Mouse (Mus musculus): ENCODE results near the gene Lrrc4. TPM values are rescaled to one million over a fixed set of nuclear protein-coding genes. Genes with fewer than 3 reads are reported as not detected.
A peak's percentile ranks its signal among the peaks of the same experiment; 100 is the strongest.

Lrrc4 gene
- polyA plus RNA-seq, 1 experiment from 2014 or later, result 0.56 TPM

- Histone ChIP-seq H3K9ac (ENCODE audit: low read depth, low read length) (peak overlapping the region; percentile 28; the same call in 1 of the 2 replicates), H3K4me1 (replicated peaks; ENCODE audit: control insufficient read depth, insufficient read depth, low read length) (peaks cover 18% of the 10 kb centered on the region), H3K27me3 (replicated peaks; ENCODE audit: control insufficient read depth, insufficient read depth, low read length) (peaks cover 45% of the 10 kb centered on the region), H3K27ac (ENCODE audit: low read depth, low read length) (no peak overlapping the region), H3K4me3 (ENCODE audit: low read depth, low read length) (peak overlapping the region; percentile 58), H3K9me3 (ENCODE audit: control insufficient read depth, low read length) (no peaks in the 10 kb centered on the region), H3K36me3 (ENCODE audit: control insufficient read depth, insufficient read depth, low read length) (0 out of 2 replicates have a peak, but pooled peaks cover 3% of the 10 kb centered on the region), H3K4me2 (peak overlapping the region; percentile 99)
- DNase-seq (ENCODE audit: low spot score) (peak; percentile 42), ATAC-seq (replicated peaks; ENCODE audit: low FRiP score) (peak; percentile 41; the same call in 1 of the 2 replicates)
- WGBS, result 2% methylated on average over 43 of the region's 43 CpGs
Measured at GRCm38 (mm10) chr6:28833380-28833822, 1.9 kb upstream of the Lrrc4 start.

DNA sequence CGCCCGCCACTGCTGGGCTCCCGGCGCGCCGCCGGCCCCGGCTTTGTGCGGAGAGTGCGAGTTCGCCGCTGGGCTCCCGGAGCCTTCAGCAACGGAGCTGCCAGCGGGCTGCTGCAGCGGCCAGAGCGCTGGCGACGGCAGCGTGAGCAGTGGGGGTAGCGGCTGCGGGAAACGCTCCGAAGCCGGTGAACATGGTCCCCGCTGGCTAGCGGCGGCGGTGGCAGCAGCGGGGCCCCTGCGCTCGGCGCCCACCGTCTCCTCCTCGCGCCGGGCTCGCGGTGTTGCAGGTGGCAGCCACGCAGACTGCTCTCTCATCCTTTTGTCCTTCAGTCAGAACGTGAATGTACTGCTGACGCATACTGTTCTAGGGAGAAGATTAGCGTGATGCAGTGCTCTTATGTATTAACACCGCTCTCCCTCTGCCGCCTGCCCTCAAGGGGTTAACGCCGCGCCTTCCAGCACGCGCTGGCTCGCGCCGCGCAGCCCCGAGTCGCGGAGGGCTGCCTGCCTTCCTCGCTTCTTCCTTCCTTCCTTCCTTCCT lies 1.3 kb upstream of the Lrrc4 start:
- peak overlapping the region; percentile 58 for H3K4me3 ChIP-seq (ENCODE audit: low read depth, low read length)
- peaks cover 18% of the 10 kb centered on the region for H3K4me1 ChIP-seq (replicated peaks; ENCODE audit: control insufficient read depth, insufficient read depth, low read length)
- H3K9ac ChIP-seq (ENCODE audit: low read depth, low read length), result peak overlapping the region; percentile 28
- peak; percentile 47 for ATAC-seq (replicated peaks; ENCODE audit: low FRiP score)
- H3K36me3 ChIP-seq (ENCODE audit: control insufficient read depth, insufficient read depth, low read length), result 0 out of 2 replicates have a peak, but pooled peaks cover 3% of the 10 kb centered on the region
- WGBS, result under 1% methylated on average over 57 of the region's 58 CpGs
- H3K27me3 ChIP-seq (replicated peaks; ENCODE audit: control insufficient read depth, insufficient read depth, low read length), result peaks cover 45% of the 10 kb centered on the region
- H3K9me3 ChIP-seq (ENCODE audit: control insufficient read depth, low read length), result no peaks in the 10 kb centered on the region
- no peak overlapping the region for H3K27ac ChIP-seq (ENCODE audit: low read depth, low read length)
- DNase-seq (ENCODE audit: low spot score), result peak; percentile 53
- peak overlapping the region; percentile 99 for H3K4me2 ChIP-seq

GRCm38 (mm10) chr6:28831854-28832750 lies 555 bp upstream of the Lrrc4 start:
- Histone ChIP-seq H3K9me3 (ENCODE audit: control insufficient read depth, low read length) (no peaks in the 10 kb centered on the region), H3K36me3 (ENCODE audit: control insufficient read depth, insufficient read depth, low read length) (0 out of 2 replicates have a peak, but pooled peaks cover 3% of the 10 kb centered on the region), H3K4me3 (ENCODE audit: low read depth, low read length) (peak overlapping the region; percentile 58), H3K4me1 (replicated peaks; ENCODE audit: control insufficient read depth, insufficient read depth, low read length) (peaks cover 18% of the 10 kb centered on the region), H3K9ac (ENCODE audit: low read depth, low read length) (peak overlapping the region; percentile 39), H3K27ac (ENCODE audit: low read depth, low read length) (no peak overlapping the region), H3K4me2 (peak overlapping the region; percentile 99), H3K27me3 (replicated peaks; ENCODE audit: control insufficient read depth, insufficient read depth, low read length) (peaks cover 45% of the 10 kb centered on the region)
- peak; percentile 63 for DNase-seq (ENCODE audit: low spot score)
- peak; percentile 42; the same call in 1 of the 2 replicates for ATAC-seq (replicated peaks; ENCODE audit: low FRiP score)
- WGBS, result 1% methylated on average over 75 of the region's 82 CpGs

DNA sequence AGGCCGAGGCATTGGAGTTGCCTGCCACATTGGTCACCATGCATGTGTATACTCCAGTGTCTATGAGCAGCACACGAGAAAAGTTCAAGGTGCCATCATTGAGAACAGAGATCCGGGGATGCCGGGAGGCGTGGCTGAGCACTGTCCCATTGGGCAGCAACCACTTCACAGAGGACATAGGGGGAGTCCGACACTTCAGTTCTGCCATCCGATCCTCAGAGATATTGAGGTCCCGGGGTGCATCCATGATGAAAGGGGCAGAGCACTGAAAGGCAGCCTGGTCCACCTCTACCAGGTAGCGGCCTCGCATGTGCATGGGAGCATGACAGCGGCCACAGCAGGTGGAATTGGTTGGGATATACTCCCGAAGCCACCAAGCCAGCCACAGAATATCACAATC lies 1.2 kb downstream of the Lrrc4 start:
- Histone ChIP-seq H3K9ac (ENCODE audit: low read depth, low read length) (no peak overlapping the region), H3K4me2 (no peak overlapping the region), H3K27ac (ENCODE audit: low read depth, low read length) (no peak overlapping the region), H3K36me3 (ENCODE audit: control insufficient read depth, insufficient read depth, low read length) (0 out of 2 replicates have a peak, but pooled peaks cover 3% of the 10 kb centered on the region), H3K27me3 (replicated peaks; ENCODE audit: control insufficient read depth, insufficient read depth, low read length) (peaks cover 45% of the 10 kb centered on the region), H3K4me3 (ENCODE audit: low read depth, low read length) (no peak overlapping the region), H3K9me3 (ENCODE audit: control insufficient read depth, low read length) (no peaks in the 10 kb centered on the region), H3K4me1 (replicated peaks; ENCODE audit: control insufficient read depth, insufficient read depth, low read length) (peaks cover 18% of the 10 kb centered on the region)
- WGBS, result 93% methylated on average over 12 of the region's 12 CpGs
- DNase-seq (ENCODE audit: low spot score) (no peak), ATAC-seq (replicated peaks; ENCODE audit: low FRiP score) (no peak)

DNA sequence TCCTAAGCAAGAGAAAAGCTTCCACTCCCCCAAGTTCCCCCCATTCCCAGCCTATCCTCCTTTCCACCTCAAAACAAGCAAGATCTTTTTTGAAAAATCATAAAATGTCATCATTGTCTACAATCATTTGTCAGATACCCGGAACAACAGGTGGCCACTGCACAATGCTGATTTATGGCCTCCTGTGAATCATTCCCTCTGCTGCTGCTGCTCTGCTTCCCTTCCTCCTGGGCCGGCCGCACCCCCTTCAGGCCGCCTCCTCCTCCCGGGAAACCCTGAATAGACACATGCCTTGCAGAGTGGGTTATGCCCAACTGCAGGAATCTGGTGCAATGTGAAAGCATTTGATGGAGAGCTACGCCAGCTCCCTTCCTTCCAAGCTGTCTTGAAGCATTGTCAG lies 3.0 kb downstream of the Lrrc4 start:
- Histone ChIP-seq H3K27me3 (replicated peaks; ENCODE audit: control insufficient read depth, insufficient read depth, low read length) (peaks cover 39% of the 10 kb centered on the region), H3K27ac (ENCODE audit: low read depth, low read length) (no peak overlapping the region), H3K4me1 (replicated peaks; ENCODE audit: control insufficient read depth, insufficient read depth, low read length) (peaks cover 14% of the 10 kb centered on the region), H3K9me3 (ENCODE audit: control insufficient read depth, low read length) (no peaks in the 10 kb centered on the region), H3K36me3 (ENCODE audit: control insufficient read depth, insufficient read depth, low read length) (0 out of 2 replicates have a peak, but pooled peaks cover 3% of the 10 kb centered on the region), H3K9ac (ENCODE audit: low read depth, low read length) (no peak overlapping the region), H3K4me3 (ENCODE audit: low read depth, low read length) (no peak overlapping the region), H3K4me2 (no peak overlapping the region)
- 66% methylated on average over 6 of the region's 6 CpGs for WGBS
- DNase-seq (ENCODE audit: low spot score), result no peak
- no peak for ATAC-seq (replicated peaks; ENCODE audit: low FRiP score)

DNA sequence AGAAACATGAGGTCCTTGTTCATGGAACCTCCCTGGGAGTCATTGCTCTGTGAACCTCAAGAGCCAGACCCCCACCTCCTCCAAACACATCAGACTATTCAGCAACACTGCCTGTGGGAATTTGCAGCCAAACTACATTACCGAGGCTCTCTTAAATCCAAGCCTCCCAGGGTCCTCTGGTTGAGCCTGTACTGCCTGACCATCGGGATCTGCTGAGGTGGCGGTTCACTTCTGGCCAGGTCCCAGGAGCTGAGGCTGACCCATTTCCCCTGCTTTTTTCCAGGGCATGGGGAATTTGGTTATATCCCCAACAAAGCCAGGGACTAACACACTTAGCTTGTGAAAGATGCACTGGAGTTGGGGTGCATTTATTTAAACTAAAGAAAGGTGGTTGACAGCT lies 4.0 kb downstream of the Lrrc4 start:
- Histone ChIP-seq H3K36me3 (ENCODE audit: control insufficient read depth, insufficient read depth, low read length) (0 out of 2 replicates have a peak, but pooled peaks cover 3% of the 10 kb centered on the region), H3K4me3 (ENCODE audit: low read depth, low read length) (no peak overlapping the region), H3K4me1 (replicated peaks; ENCODE audit: control insufficient read depth, insufficient read depth, low read length) (peaks cover 11% of the 10 kb centered on the region; the same call in 1 of the 2 replicates), H3K27ac (ENCODE audit: low read depth, low read length) (no peak overlapping the region), H3K4me2 (no peak overlapping the region), H3K9me3 (ENCODE audit: control insufficient read depth, low read length) (no peaks in the 10 kb centered on the region), H3K9ac (ENCODE audit: low read depth, low read length) (no peak overlapping the region), H3K27me3 (replicated peaks; ENCODE audit: control insufficient read depth, insufficient read depth, low read length) (peaks cover 30% of the 10 kb centered on the region)
- DNase-seq (ENCODE audit: low spot score) (no peak), ATAC-seq (replicated peaks; ENCODE audit: low FRiP score) (no peak)
- WGBS, result 67% methylated on average over 3 of the region's 3 CpGs

DNA sequence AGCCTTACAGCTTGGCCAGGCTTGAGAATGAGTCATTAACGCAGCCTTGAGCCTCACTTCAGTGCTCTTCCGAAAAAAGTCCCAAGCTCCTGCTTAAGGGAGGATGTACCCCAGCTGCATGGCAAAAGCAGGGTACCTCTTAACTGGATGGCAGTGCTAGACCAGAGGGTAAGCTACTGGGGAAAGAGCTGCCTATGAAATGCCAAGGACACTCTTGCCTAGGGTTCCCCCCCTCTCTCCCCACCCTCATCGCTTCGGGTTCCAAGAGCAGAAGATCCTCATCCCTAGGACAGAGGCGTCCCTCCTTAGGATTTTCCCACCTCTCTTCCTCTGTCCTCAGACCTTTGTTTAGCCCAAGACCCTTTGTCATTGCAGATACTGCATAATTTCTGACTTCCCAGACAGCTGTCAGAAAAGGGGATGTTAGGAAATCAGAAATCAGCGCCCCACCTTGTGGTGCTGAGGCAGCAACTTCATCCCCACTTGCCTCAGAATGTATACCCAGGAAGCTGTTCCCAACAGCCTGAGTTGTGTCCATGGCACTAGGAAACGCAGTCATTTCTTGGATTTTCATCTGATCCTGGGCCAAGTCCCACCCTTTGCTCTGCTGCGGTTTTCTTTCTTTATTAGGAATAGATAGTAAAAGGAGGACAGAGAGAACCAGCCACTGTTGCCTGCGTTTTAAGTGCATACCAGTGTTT lies 4.7 kb downstream of the Lrrc4 start:
- Histone ChIP-seq H3K9ac (ENCODE audit: low read depth, low read length) (no peak overlapping the region), H3K4me3 (ENCODE audit: low read depth, low read length) (no peak overlapping the region), H3K27ac (ENCODE audit: low read depth, low read length) (no peak overlapping the region), H3K36me3 (ENCODE audit: control insufficient read depth, insufficient read depth, low read length) (0 out of 2 replicates have a peak, but pooled peaks cover 3% of the 10 kb centered on the region), H3K4me2 (no peak overlapping the region), H3K9me3 (ENCODE audit: control insufficient read depth, low read length) (no peaks in the 10 kb centered on the region), H3K27me3 (replicated peaks; ENCODE audit: control insufficient read depth, insufficient read depth, low read length) (peaks cover 23% of the 10 kb centered on the region), H3K4me1 (replicated peaks; ENCODE audit: control insufficient read depth, insufficient read depth, low read length) (peaks cover 8% of the 10 kb centered on the region; the same call in 1 of the 2 replicates)
- 83% methylated on average over 9 of the region's 9 CpGs for WGBS
- DNase-seq (ENCODE audit: low spot score) (no peak), ATAC-seq (replicated peaks; ENCODE audit: low FRiP score) (no peak)

DNA sequence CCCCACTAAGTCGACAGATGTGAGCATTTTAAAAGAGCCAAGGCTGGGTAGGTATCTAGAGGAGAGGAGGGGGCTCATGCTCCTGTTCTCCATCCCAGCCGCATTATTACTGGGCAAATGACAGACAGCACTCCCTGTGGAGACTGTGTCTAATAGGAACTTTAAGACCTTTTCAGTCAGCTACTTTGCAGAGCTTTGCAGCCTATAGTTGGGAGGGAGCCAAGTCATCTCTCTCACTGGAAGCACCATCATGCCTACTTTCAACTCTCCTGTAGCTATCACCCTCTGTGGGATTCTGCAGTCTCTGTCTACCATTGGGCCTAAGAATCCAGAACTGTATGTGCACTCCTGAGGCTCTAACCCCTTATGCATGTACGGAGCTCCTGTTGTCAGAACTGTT lies 5.7 kb downstream of the Lrrc4 start:
- DNase-seq (ENCODE audit: low spot score), result no peak
- 78% methylated on average over 3 of the region's 3 CpGs for WGBS
- Histone ChIP-seq H3K27me3 (replicated peaks; ENCODE audit: control insufficient read depth, insufficient read depth, low read length) (peaks cover 13% of the 10 kb centered on the region), H3K36me3 (ENCODE audit: control insufficient read depth, insufficient read depth, low read length) (no peaks in the 10 kb centered on the region), H3K4me2 (no peak overlapping the region), H3K9ac (ENCODE audit: low read depth, low read length) (no peak overlapping the region), H3K4me1 (replicated peaks; ENCODE audit: control insufficient read depth, insufficient read depth, low read length) (no peaks in the 10 kb centered on the region), H3K9me3 (ENCODE audit: control insufficient read depth, low read length) (no peaks in the 10 kb centered on the region), H3K27ac (ENCODE audit: low read depth, low read length) (no peak overlapping the region), H3K4me3 (ENCODE audit: low read depth, low read length) (no peak overlapping the region)
- no peak for ATAC-seq (replicated peaks; ENCODE audit: low FRiP score)

All from liver, embryonic 11.5 days (tissue).